Mouse (Mus musculus): Measurements from ENCODE around the gene Dmrta1. TPM values are rescaled to one million over a fixed set of nuclear protein-coding genes. Genes with fewer than 3 reads are reported as not detected.

Gene Dmrta1
- polyA plus RNA-seq (2015; fragmentation: Nextera tagmentation; extraction: Ambion mirVana): 0.16 and 0.35 TPM in 2 replicates

DNA sequence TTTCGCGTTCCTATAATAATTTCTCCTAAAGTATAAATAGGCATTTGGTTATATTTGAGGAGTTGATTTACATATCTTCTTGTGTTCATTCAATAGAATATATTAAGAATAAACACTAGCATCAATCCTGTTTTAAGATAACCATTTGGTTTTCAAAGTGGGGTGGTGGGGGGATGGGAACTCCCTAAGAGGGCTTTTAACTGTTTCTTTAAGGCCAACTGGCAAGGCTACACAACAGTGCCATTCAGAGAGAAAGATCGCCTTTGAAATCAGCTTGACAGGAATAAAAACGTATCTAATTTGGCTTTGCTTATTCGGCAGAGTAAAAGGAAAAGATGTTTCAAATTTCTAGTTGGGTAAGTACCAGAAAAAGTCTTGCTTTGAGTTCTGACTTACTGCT is at the start of gene Dmrta1:
TSS of gene Dmrta1 (plus strand) at position 242 of the 400 bp plus-strand sequence.
- no peaks in the 10 kb centered on the region for H3K36me3 ChIP-seq
- 46% methylated on average over 5 of the region's 5 CpGs for whole genome bisulfite sequencing

DNA sequence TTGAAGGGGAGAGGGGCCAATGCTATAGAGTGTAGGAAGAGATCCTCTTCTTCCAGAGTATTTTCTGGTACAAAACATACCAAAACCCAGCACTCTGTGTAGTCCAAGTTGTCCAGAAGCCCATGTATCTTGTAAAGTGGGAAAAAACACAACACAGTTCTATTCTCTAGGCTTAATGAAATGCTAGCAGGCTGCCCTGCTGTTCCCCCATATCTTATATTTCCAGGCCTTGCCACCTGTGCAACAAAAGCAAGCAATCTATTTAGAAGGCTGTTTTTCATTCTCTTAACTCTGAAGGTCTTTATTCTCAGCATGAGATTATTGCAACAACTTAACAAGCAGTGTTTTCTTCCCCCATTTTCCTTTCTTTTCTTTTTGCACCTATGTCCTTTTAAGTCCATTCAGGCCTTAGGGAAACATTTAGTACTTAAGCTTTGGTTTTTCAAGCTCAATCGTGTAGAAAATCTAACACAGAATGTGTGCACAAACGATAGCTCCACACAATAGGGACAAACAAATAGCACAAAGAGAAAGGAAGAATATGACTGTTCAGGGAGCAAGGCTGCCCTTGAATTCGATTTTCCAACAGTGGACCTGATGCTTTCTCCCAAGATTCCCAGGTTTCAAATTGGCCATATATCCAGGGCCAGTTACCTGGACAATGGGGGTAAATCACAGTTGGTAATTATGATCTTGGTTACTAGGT is 48.7 kb upstream of the Dmrta1 start:
- H3K27ac ChIP-seq: no peak overlapping the region
- H3K4me3 ChIP-seq: no peak overlapping the region
- no peak for ATAC-seq (ENCODE audit: low FRiP score)
- H3K9ac ChIP-seq: no peak overlapping the region
- no peaks in the 10 kb centered on the region for H3K9me3 ChIP-seq
- H3K36me3 ChIP-seq: no peaks in the 10 kb centered on the region
- H3K4me2 ChIP-seq: no peak overlapping the region
- 39% methylated on average over 3 of the region's 3 CpGs for WGBS
- H3K4me1 ChIP-seq (replicated peaks): no peaks in the 10 kb centered on the region
- H3K27me3 ChIP-seq: no peaks in the 10 kb centered on the region

More for the DNA sequence above, at the start of gene Dmrta1:
- Histone ChIP-seq H3K4me1 (replicated peaks) (0 out of 2 replicates have a peak, but pooled peaks cover 7% of the 10 kb centered on the region), H3K4me2 (no peak within 1 kb of the TSS), H3K4me3 (no peak within 1 kb of the TSS), H3K9me3 (no peaks in the 10 kb centered on the region), H3K9ac (no peak within 1 kb of the TSS), H3K27me3 (no peaks in the 10 kb centered on the region), H3K27ac (no peak within 1 kb of the TSS)
- ATAC-seq (ENCODE audit: low FRiP score): no peak

DNA sequence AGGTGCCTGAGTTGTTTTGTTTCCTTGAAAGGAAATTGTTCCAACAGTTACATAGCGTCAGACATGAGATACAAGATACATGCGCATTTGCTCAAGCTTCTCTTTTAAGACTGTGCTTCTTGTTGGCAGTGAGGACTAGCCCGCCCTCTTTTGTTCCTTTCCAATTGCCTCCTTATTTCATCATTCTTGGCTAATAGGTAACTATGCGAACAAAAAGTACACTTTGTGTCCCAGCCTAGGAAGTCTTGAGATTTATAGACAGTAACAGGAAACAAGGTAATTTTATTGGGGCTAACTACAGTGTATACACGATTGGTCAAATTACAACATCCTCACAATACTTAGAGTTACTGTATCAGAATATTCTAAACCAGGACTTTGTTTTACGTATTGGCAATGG is 47.7 kb upstream of the Dmrta1 start:
- WGBS: 77% methylated on average over 6 of the region's 6 CpGs
- no peak for ATAC-seq (ENCODE audit: low FRiP score)
- H3K4me1 ChIP-seq (replicated peaks): no peaks in the 10 kb centered on the region
- H3K36me3 ChIP-seq: no peaks in the 10 kb centered on the region
- H3K9me3 ChIP-seq: no peaks in the 10 kb centered on the region
- H3K4me3 ChIP-seq: no peak overlapping the region
- H3K4me2 ChIP-seq: no peak overlapping the region
- no peak overlapping the region for H3K9ac ChIP-seq
- H3K27me3 ChIP-seq: no peaks in the 10 kb centered on the region
- H3K27ac ChIP-seq: no peak overlapping the region

DNA sequence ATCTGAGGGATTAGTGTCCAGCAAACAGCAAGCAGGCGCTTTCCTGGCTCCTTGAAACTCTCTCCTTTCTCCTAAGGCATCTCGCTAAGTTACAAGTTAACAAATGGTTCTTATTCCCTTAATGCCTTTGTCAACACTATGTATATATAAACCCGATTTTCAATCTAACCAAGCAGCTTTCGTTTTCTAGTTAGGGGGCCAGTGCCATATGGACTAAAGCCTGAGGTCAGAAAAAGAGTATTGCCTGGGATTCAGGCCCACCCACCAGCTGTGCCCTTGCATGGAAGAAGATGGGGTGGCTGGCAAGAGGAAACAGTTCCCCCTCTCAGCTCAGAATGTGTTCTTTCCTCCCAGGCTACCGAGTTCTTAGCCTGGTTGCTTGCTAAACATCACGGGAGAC is 40.6 kb upstream of the Dmrta1 start:
- ATAC-seq (ENCODE audit: low FRiP score): no peak

DNA sequence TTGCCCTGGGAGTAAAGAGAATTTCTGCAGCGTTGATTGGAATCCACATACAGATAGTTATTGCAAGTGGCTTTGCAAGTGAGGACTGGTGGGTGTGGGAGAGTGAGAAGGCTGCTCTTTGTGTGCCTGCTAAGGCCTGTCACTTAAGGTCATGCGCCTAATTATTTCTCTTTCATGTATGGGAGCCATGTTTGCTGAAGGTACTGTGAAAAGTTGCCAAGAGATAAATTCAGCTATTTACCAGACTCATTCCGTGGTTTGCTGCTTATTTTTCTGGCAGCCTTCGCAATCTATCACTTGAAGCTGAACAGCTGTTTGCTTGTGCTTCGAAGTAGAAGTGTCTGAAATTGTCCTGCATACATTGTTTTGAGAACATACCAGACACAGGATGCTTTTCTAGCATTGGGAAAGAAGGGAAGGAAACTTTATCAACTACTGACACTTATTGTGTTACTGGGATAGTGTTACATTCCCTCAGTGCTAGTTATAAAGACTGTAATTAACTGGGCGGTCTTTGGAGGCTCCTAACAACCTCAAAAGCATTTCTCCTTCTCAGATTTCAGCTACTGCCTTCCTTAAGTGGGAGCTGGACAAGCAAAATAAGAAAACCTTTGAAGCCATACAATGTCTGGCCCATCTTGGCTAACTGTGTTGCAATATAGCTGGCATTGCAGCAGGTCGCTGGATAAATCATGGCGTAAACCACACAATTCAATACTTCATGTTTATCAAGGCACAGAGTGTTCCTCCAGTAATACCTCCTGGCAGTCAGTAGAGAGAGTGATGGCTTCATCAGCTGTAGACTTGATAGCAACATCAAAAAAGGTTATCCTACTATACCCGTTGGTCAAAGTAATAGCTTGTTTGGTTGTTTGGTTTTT is 34.8 kb upstream of the Dmrta1 start:
- no peak overlapping the region for H3K4me3 ChIP-seq
- no peak overlapping the region for H3K4me2 ChIP-seq
- no peak overlapping the region for H3K27ac ChIP-seq
- no peak for ATAC-seq (ENCODE audit: low FRiP score)
- no peaks in the 10 kb centered on the region for H3K4me1 ChIP-seq (replicated peaks)
- no peaks in the 10 kb centered on the region for H3K9me3 ChIP-seq
- H3K9ac ChIP-seq: no peak overlapping the region
- 61% methylated on average over 9 of the region's 9 CpGs for WGBS
- no peaks in the 10 kb centered on the region for H3K36me3 ChIP-seq
- 0 out of 2 replicates have a peak, but pooled peaks cover under 1% of the 10 kb centered on the region for H3K27me3 ChIP-seq

More for the DNA sequence above, 40.6 kb upstream of the Dmrta1 start:
- no peak overlapping the region for H3K4me3 ChIP-seq
- no peaks in the 10 kb centered on the region for H3K4me1 ChIP-seq (replicated peaks)
- H3K9me3 ChIP-seq: no peaks in the 10 kb centered on the region
- H3K27me3 ChIP-seq: no peaks in the 10 kb centered on the region
- H3K36me3 ChIP-seq: no peaks in the 10 kb centered on the region
- no peak overlapping the region for H3K27ac ChIP-seq
- WGBS: 54% methylated on average over 6 of the region's 6 CpGs
- H3K4me2 ChIP-seq: no peak overlapping the region
- no peak overlapping the region for H3K9ac ChIP-seq

DNA sequence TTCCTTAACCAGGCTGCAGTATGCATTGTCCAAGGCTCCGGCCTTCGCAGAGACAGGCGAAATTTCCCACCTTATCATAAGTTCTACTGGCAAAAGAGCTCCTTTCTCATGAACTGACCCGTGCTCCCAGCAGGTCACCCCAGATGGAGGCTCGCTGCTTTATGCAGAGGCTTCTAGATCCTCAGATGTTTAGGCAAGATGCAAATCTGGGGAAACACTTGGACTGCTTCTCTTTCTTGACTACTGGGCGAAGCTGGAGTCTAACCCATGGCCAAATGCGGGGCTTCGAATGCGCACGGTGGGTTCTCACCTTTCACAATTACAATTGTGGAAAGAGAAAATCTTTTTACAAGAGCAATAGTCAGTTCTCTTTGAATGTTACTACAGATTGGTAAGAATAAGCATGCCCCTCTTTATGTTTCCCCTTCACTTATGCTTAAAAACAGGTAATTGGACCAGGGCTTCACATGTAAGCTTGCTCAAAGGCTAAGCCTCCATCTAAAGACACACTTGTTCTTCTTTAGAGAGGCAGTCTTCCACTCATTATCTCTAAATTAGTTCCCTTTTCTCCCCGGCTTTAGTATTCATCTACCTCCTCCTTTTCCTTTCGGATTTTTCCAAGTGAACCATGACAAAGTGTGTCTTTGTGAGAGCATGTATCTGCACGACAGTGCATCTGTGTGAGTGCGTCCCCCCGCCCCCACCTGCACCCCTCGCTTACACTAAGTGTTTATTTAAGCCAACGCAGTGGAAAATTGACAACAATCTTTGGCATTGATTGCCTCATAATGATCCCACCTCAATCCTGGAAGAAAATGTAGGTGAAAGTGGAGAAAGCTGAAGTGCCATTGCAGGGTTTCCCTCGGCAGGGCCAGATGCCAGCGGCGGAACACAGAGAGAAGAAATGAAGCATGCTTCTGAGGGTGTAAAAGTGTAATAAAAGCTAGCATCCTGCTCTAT is 28.6 kb upstream of the Dmrta1 start:
- WGBS: 59% methylated on average over 20 of the region's 20 CpGs
- 0 out of 2 replicates have a peak, but pooled peaks cover 4% of the 10 kb centered on the region for H3K27me3 ChIP-seq
- 0 out of 2 replicates have a peak overlapping the region, but pooled peaks have one; percentile 11 for H3K4me3 ChIP-seq
- H3K36me3 ChIP-seq: no peaks in the 10 kb centered on the region
- no peak overlapping the region for H3K9ac ChIP-seq
- peaks cover 11% of the 10 kb centered on the region for H3K4me1 ChIP-seq (replicated peaks)
- H3K27ac ChIP-seq: no peak overlapping the region
- peak overlapping the region; percentile 31 for H3K4me2 ChIP-seq
- ATAC-seq (ENCODE audit: low FRiP score): 0 out of 2 replicates have a peak, but pooled peaks have one; percentile 68
- H3K9me3 ChIP-seq: no peaks in the 10 kb centered on the region

DNA sequence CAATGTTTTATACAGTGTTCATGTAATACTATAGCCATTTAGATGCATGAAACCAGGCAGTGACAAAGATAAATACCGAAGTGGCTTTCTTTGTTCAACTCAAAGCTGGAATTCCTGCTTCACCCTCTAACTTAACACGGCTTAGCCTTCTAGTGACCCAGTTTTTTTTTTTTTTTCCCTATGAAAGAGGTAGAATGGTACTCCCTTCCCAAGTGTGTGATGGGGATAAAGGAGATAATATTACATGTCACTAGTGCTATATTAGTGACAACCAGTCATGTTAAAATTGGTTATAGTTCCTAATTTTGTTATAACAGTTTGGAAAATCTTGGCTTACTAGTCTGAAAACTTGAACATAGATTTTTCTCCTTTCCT is 27.9 kb upstream of the Dmrta1 start:
- WGBS: 46% methylated on average over 2 of the region's 2 CpGs
- Histone ChIP-seq H3K4me3 (no peak overlapping the region), H3K9ac (no peak overlapping the region), H3K36me3 (no peaks in the 10 kb centered on the region), H3K4me1 (replicated peaks) (peaks cover 11% of the 10 kb centered on the region), H3K4me2 (peak overlapping the region; percentile 31), H3K27ac (no peak overlapping the region), H3K27me3 (0 out of 2 replicates have a peak, but pooled peaks cover 4% of the 10 kb centered on the region), H3K9me3 (no peaks in the 10 kb centered on the region)
- ATAC-seq (ENCODE audit: low FRiP score): no peak

DNA sequence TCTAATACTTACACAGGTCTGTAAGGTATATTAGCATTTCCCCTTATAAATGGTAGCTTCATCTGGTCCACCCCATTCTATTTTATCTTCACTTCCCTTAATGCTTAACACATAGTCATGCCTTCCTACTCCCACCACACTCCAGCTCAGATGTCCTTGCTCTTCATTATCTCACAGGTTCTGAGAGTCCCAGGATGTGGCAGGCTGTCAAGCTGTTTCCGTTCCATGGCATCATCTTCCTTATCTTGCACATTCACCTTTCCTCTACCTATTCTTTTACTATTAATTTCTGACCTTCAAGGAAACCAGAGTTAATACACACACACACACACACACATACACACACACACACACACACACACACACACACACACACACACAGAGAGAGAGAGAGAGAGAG is 27.5 kb upstream of the Dmrta1 start:
- 90% methylated on average over 1 of the region's 1 CpGs for WGBS
- no peak overlapping the region for H3K9ac ChIP-seq
- 0 out of 2 replicates have a peak, but pooled peaks cover 4% of the 10 kb centered on the region for H3K27me3 ChIP-seq
- H3K27ac ChIP-seq: no peak overlapping the region
- peaks cover 11% of the 10 kb centered on the region for H3K4me1 ChIP-seq (replicated peaks)
- no peak overlapping the region for H3K4me3 ChIP-seq
- no peaks in the 10 kb centered on the region for H3K9me3 ChIP-seq
- H3K4me2 ChIP-seq: no peak overlapping the region
- no peak for ATAC-seq (ENCODE audit: low FRiP score)
- H3K36me3 ChIP-seq: no peaks in the 10 kb centered on the region

DNA sequence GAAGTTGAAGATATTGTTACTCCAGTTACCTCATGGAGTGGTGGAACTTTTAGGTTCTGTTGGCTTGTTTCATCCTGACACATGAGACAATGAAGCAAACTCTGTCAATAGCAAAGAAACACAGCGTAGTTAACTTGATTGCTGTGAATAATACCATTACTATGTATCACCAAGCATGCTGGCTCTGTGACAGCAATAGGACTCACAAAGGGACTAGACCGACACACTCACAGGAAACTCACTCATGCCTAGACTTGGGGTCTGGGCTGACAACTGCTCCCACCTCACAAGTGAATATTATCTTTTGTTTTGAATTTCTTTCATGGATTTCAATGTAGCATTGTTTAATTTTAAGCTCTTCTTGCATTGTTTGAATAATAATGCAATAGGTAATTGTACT is 15.8 kb upstream of the Dmrta1 start:
- no peaks in the 10 kb centered on the region for H3K4me1 ChIP-seq (replicated peaks)
- no peaks in the 10 kb centered on the region for H3K27me3 ChIP-seq
- no peak overlapping the region for H3K27ac ChIP-seq
- no peaks in the 10 kb centered on the region for H3K9me3 ChIP-seq
- no peak overlapping the region for H3K4me2 ChIP-seq
- no peak overlapping the region for H3K4me3 ChIP-seq
- no peaks in the 10 kb centered on the region for H3K36me3 ChIP-seq
- H3K9ac ChIP-seq: no peak overlapping the region
- ATAC-seq (ENCODE audit: low FRiP score): no peak
- WGBS: 48% methylated on average over 2 of the region's 2 CpGs

DNA sequence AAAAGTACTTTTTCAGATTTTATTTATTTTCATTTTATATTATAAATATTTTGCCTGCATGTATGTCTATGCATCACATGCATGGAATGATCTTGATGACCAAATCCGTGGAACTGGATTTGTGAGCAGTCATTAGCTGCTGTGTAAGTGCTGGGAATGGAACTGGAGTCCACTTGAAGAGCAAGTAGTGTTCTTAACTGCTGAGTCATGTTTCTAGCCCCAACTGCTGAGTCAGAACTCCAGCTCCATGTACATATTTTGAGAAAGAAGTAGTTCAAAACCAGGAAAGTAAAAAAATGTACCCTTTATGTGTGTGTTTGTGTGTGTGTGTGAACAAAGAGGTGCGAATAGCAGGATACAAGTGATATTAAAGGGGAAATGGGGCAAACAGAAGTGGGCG is 4.5 kb upstream of the Dmrta1 start:
- no peaks in the 10 kb centered on the region for H3K36me3 ChIP-seq
- no peak overlapping the region for H3K9ac ChIP-seq
- H3K27me3 ChIP-seq: no peaks in the 10 kb centered on the region
- H3K9me3 ChIP-seq: no peaks in the 10 kb centered on the region
- H3K4me1 ChIP-seq (replicated peaks): 0 out of 2 replicates have a peak, but pooled peaks cover 7% of the 10 kb centered on the region
- H3K4me3 ChIP-seq: no peak overlapping the region
- no peak for ATAC-seq (ENCODE audit: low FRiP score)
- no peak overlapping the region for H3K4me2 ChIP-seq
- whole genome bisulfite sequencing: 87% methylated on average over 3 of the region's 3 CpGs
- no peak overlapping the region for H3K27ac ChIP-seq

DNA sequence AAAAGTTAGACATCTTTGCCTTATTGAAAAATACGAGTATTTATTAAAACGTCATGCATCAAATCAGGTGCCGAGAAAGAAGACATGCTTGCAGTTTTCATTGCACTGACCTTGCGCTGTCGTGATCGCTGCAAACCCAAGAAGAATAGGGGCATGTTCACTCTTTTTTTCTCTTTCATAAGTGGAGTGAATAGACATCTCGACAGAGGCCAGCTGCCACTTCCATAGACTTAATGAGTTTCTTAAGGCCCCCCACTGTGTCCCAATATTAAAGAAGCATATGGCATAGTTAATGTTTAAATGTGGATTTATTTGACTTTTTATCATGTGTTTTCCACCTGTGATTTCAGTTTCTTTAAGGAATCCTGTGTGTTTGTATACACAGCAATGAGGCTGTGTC is 1.3 kb upstream of the Dmrta1 start:
- no peaks in the 10 kb centered on the region for H3K9me3 ChIP-seq
- H3K27me3 ChIP-seq: no peaks in the 10 kb centered on the region
- no peaks in the 10 kb centered on the region for H3K36me3 ChIP-seq
- 0 out of 2 replicates have a peak, but pooled peaks have one; percentile 46 for ATAC-seq (ENCODE audit: low FRiP score)
- no peak overlapping the region for H3K4me3 ChIP-seq
- H3K27ac ChIP-seq: no peak overlapping the region
- WGBS: 18% methylated on average over 7 of the region's 7 CpGs
- H3K4me2 ChIP-seq: 0 out of 2 replicates have a peak overlapping the region, but pooled peaks have one; percentile 4
- H3K9ac ChIP-seq: no peak overlapping the region
- 0 out of 2 replicates have a peak, but pooled peaks cover 7% of the 10 kb centered on the region for H3K4me1 ChIP-seq (replicated peaks)

All from hindbrain, embryonic 13.5 days (tissue).